Mouse (Mus musculus) pancreas, adult 10 weeks (tissue): ENCODE data around the gene Tceanc2. TPM values are rescaled to one million over a fixed set of nuclear protein-coding genes. Genes with fewer than 3 reads are reported as not detected.

Experiments
- polyA plus RNA-seq: library from polyadenylated mRNA; stranded (reverse); fragments of 350-450 nt; fragmentation: Illumina TruSeq; extraction: RNeasy Lipid Tissue Mini Kit (QIAGEN cat#74804); gene quantifications from one replicate; pipeline ENCODE4 v1.2.3, GENCODE M21; 2015; ENCODE audit warnings: low read depth, low replicate concordance; ENCODE audit not compliant: insufficient read depth

The Tceanc2 gene
- 3.5 TPM for polyA plus RNA-seq

GRCm38 (mm10) chr4:107178830-107179490 lies at the start of gene Tceanc2:
Gene Tceanc2 (minus strand): TSS chr4:107179116.

GRCm38 (mm10) chr4:107208880-107209279 lies 30.0 kb upstream of the Tceanc2 start, which contains the start of gene Ldlrad1:
Gene Ldlrad1 (plus strand): TSS chr4:107209180.

GRCm38 (mm10) chr4:107178182-107178829 lies 610 bp downstream of the Tceanc2 start, which contains the start of gene Tmem59:
Gene Tmem59 (plus strand): TSS chr4:107178399.

GRCm38 (mm10) chr4:107096841-107097373 lies 82.0 kb downstream of the Tceanc2 start, which contains the start of gene Cdcp2:
Gene Cdcp2 (plus strand): TSS chr4:107096891.

Other genes starting within 250 kb of the Tceanc2 start
- gene Mrpl37, start 112.2 kb downstream of the Tceanc2 start, polyA plus RNA-seq, result 26.9 TPM
- gene Cyb5rl, start 112.1 kb downstream of the Tceanc2 start, polyA plus RNA-seq, result 5.2 TPM
- gene Cdcp2, start 82.2 kb downstream of the Tceanc2 start, polyA plus RNA-seq, result not detected
- gene Tmem59, start 717 bp downstream of the Tceanc2 start, polyA plus RNA-seq, result 85.4 TPM
- gene Ldlrad1, start 30.1 kb upstream of the Tceanc2 start, polyA plus RNA-seq, result not detected
- 9.3 TPM for gene Lrrc42, start 74.4 kb upstream of the Tceanc2 start, polyA plus RNA-seq
- 1.7 TPM for gene Hspb11, start 74.5 kb upstream of the Tceanc2 start, polyA plus RNA-seq
- 2.3 TPM for gene Dio1, start 128.1 kb upstream of the Tceanc2 start, polyA plus RNA-seq
- 20.8 TPM for gene Yipf1, start 135.2 kb upstream of the Tceanc2 start, polyA plus RNA-seq
- gene Ndc1, start 188.7 kb upstream of the Tceanc2 start, polyA plus RNA-seq, result 0.85 TPM